Mouse (Mus musculus): ENCODE measurements at regions not wholly inside any gene's neighbourhood (a gene's known extent, or its start where the extent isn't known, plus 50 kb on each side); places are given as distances from the start of the nearest gene placed in this dataset.

DNA sequence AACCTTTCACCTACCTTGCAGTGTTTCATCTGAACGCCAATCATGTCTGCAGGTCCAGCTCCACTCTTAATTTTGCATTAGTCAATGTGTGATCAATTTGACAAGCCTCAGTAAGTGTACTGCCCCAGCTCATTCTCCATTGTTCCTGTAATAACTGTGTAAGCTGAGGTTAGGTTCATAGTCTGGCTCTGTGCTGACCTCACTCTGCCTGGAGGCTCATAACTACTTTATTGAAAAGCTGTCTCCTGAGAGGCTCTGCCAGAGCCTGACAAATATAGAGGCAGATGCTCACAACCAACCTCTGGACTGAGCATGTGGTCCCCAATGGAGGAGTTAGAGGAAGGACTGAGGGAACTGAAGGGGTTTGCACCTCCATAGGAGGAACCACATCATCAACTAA lies 174.3 kb downstream of the Rad51ap2 start:
- TF ChIP-seq CTCF (IDR thresholded peaks at IDR 0.05; ENCODE audit: low read depth, low read length) (no peak), POLR2A (IDR thresholded peaks at IDR 0.05; ENCODE audit: extremely low read depth, insufficient read depth, low read length) (no peak)

Measured in liver, adult 2 months (tissue).